ENCODE assay signal across 18 mouse cellular contexts in genomic region chr5:151069569-151069968, GRCm38 (mm10).
A peak's percentile ranks its signal among the peaks of the same experiment; 100 is the strongest.
DNase-seq lines count a peak whose midpoint lies in the region; ATAC-seq and TF ChIP-seq lines count a peak whose summit lies in the region.
"Had no signal": no experiment of that assay in that cellular context is flagged by ENCODE, and none has a peak within 500 bp of the region (broad histone marks: within the 10 kb centered on the region; RNA-seq: fewer than 3 reads in every experiment).

No protein-coding gene starts in this region.

- H3K36me3 ChIP-seq in limb, embryonic 13.5 days, result 0 out of 2 replicates have a peak, but pooled peaks cover 3% of the 10 kb centered on the region
- H3K36me3 ChIP-seq: hindbrain, embryonic 13.5 days; intestine, embryonic 15.5 days; midbrain, embryonic 10.5 days had no signal

- H3K27ac ChIP-seq in left cerebral cortex, adult 2 months, result peak overlapping the region; percentile 64
- peak overlapping the region; percentile 61; the same call in 1 of the 2 replicates for H3K27ac ChIP-seq in limb, embryonic 13.5 days
- H3K27ac ChIP-seq: hindbrain, embryonic 13.5 days; intestine, embryonic 15.5 days; midbrain, embryonic 10.5 days had no signal

- H3K9ac ChIP-seq in limb, embryonic 13.5 days, result no peak overlapping the region
- H3K9ac ChIP-seq: hindbrain, embryonic 13.5 days; intestine, embryonic 15.5 days; lung, embryonic 14.5 days had no signal

- WGBS in limb, embryonic 13.5 days, result 71% methylated on average over 2 of the region's 2 CpGs

- H3K4me1 ChIP-seq in limb, embryonic 13.5 days, result peaks cover 35% of the 10 kb centered on the region
- H3K4me1 ChIP-seq: hindbrain, embryonic 13.5 days; intestine, embryonic 15.5 days; midbrain, embryonic 10.5 days had no signal

- TF ChIP-seq CTCF in left cerebral cortex, adult 2 months (IDR thresholded peaks at IDR 0.05), result no peak

- H3K4me3 ChIP-seq in left cerebral cortex, adult 2 months, result no peak overlapping the region
- H3K4me3 ChIP-seq in limb, embryonic 13.5 days, result no peak overlapping the region
- H3K4me3 ChIP-seq: hindbrain, embryonic 13.5 days; intestine, embryonic 15.5 days; midbrain, embryonic 10.5 days had no signal

- no peaks in the 10 kb centered on the region for H3K27me3 ChIP-seq in limb, embryonic 13.5 days
- H3K27me3 ChIP-seq: hindbrain, embryonic 13.5 days; intestine, embryonic 15.5 days had no signal

- H3K4me2 ChIP-seq in limb, embryonic 13.5 days (replicated peaks), result no peak overlapping the region
- H3K4me2 ChIP-seq: hindbrain, embryonic 13.5 days; intestine, embryonic 15.5 days; lung, embryonic 14.5 days had no signal

- intact Hi-C loops in left cerebral cortex, adult 2 months (cut with DNase I), result loop anchor here (5.0 kb wide), 2 partner anchors 33 to 68 kb away; no protein-coding TSS in a partner anchor

- no peak for DNase-seq in frontal cortex, postnatal 14 days (ENCODE audit: low spot score in 2 of 2)
- DNase-seq in left cerebral cortex, adult 2 months (ENCODE audit: extremely low spot score in 1 of 2, low spot score in 2 of 2), result no peak
- no peak for DNase-seq in left cerebral cortex, adult 11 months (ENCODE audit: low spot score)
- peak; percentile 42 for DNase-seq in brain, adult 2 months (ENCODE audit: low read depth, low spot score)
- no peak for DNase-seq in kidney, adult 9 months
- no peak for DNase-seq in MN1 (ENCODE audit: low spot score)
- DNase-seq: adrenal gland, postnatal 14 days; cerebellum, adult 9-11 months; liver; lung, embryonic 14.5 days; retina, postnatal 1 day; spleen, adult 18-20 months; thymus, postnatal 14 days had no signal

- ATAC-seq in frontal cortex, adult (ENCODE audit: low TSS enrichment), result peak; percentile 54
- no peak for ATAC-seq in limb, embryonic 13.5 days (ENCODE audit: low FRiP score, low read depth)
- ATAC-seq: intestine, embryonic 15.5 days had no signal

- no peaks in the 10 kb centered on the region for H3K9me3 ChIP-seq in limb, embryonic 13.5 days
- H3K9me3 ChIP-seq: hindbrain, embryonic 13.5 days; intestine, embryonic 15.5 days; midbrain, embryonic 10.5 days had no signal
